Mouse (Mus musculus) left cerebral cortex, postnatal 14 days (tissue): ENCODE measurements around the gene Cdca4. TPM values are rescaled to one million over a fixed set of nuclear protein-coding genes. Genes with fewer than 3 reads are reported as not detected.
A peak's percentile ranks its signal among the peaks of the same experiment; 100 is the strongest.

Experiments used
- DNase-seq, 2 experiments: peaks; one replicate each; pipeline ENCODE4 v3.0.0; 2021 to 2022; ENCODE audit warnings: low spot score in 2 of 2, mixed read lengths in 1 of 2
- intact Hi-C: fragments of 180-260 bp; cut with DNase I; formaldehyde crosslinking; loops from one replicate; pipeline ENCODE4 v1.15.1; 2025
- long read RNA-seq, 2 experiments: library from polyadenylated mRNA; stranded (forward); transcript quantifications; one replicate each; pipeline ENCODE4 v2.0.0; 2021
- total RNA-seq, 2 experiments: library from RNA; stranded (reverse); gene quantifications; 2 replicates each; pipeline ENCODE4 v1.2.3; 2021

Gene Cdca4
- total RNA-seq: 1 to 10 TPM; 9.7 to 9.8 TPM
- long read RNA-seq, experiment 1, transcript Cdca4-202 (2 exons, 1,994 nt): major isoform, 6 of 7 reads
- long read RNA-seq, experiment 1, partial matches to known transcripts: 0 of 7 reads
- long read RNA-seq, experiment 1, other reads (novel, unspliced or antisense): 0 of 7 reads
- long read RNA-seq, experiment 2, partial matches to known transcripts: 0 of 2 reads
- long read RNA-seq, experiment 2, other reads (novel, unspliced or antisense): 0 of 2 reads

GRCm38 (mm10) chr12:112829244-112829864 is at the start of gene Cdca4:
TSS of gene Cdca4 (minus strand) at chr12:112829423.
- intact Hi-C loops: loop anchor here (2.0 kb wide), 1 partner anchor 21 kb away; the partner anchor contains the start of gene Clba1
- peak; percentile 97 to 98 for DNase-seq

- intact Hi-C loops: no loop called here
- DNase-seq: no peak
Observed at GRCm38 (mm10) chr12:112877607-112878020, 48.4 kb upstream of the Cdca4 start.

- no peak for DNase-seq
- intact Hi-C loops: no loop called here
Observed at GRCm38 (mm10) chr12:112877073-112877576, 47.9 kb upstream of the Cdca4 start.

GRCm38 (mm10) chr12:112876332-112877072 is 47.3 kb upstream of the Cdca4 start:
- intact Hi-C loops: no loop called here
- DNase-seq: no peak

GRCm38 (mm10) chr12:112875225-112876013 is 46.2 kb upstream of the Cdca4 start:
- intact Hi-C loops: loop anchor here (2.0 kb wide), 1 partner anchor 53 kb away; the partner anchor contains the start of gene Jag2
- peak; percentile 89 to 91 for DNase-seq

GRCm38 (mm10) chr12:112874199-112874598 is 45.0 kb upstream of the Cdca4 start:
- intact Hi-C loops: loop anchor here (2.0 kb wide), 1 partner anchor 55 kb away; the partner anchor contains the start of gene Jag2
- DNase-seq: no peak

GRCm38 (mm10) chr12:112873452-112874190 is 44.4 kb upstream of the Cdca4 start:
- DNase-seq: peak; percentile 75 to 79
- intact Hi-C loops: loop anchor here (2.0 kb wide), 1 partner anchor 55 kb away; the partner anchor contains the start of gene Jag2

GRCm38 (mm10) chr12:112872991-112873390 is 43.8 kb upstream of the Cdca4 start:
- no peak for DNase-seq
- intact Hi-C loops: no loop called here

GRCm38 (mm10) chr12:112871272-112871671 is 42.0 kb upstream of the Cdca4 start:
- DNase-seq: no peak
- intact Hi-C loops: no loop called here

- no peak for DNase-seq
- intact Hi-C loops: no loop called here
Observed at GRCm38 (mm10) chr12:112870775-112871174, 41.6 kb upstream of the Cdca4 start.

GRCm38 (mm10) chr12:112869783-112870204 is 40.6 kb upstream of the Cdca4 start:
- DNase-seq: no peak
- intact Hi-C loops: no loop called here

GRCm38 (mm10) chr12:112868178-112869087 is 39.2 kb upstream of the Cdca4 start, which contains the start of gene Gpr132:
TSS of gene Gpr132 (minus strand) at chr12:112868228.
- intact Hi-C loops: no loop called here
- DNase-seq: no peak

GRCm38 (mm10) chr12:112867106-112867674 is 38.0 kb upstream of the Cdca4 start:
- intact Hi-C loops: no loop called here
- DNase-seq: no peak

GRCm38 (mm10) chr12:112866467-112867080 is 37.4 kb upstream of the Cdca4 start:
- no peak for DNase-seq
- intact Hi-C loops: no loop called here

GRCm38 (mm10) chr12:112864804-112865203 is 35.6 kb upstream of the Cdca4 start:
- intact Hi-C loops: no loop called here
- DNase-seq: no peak

- intact Hi-C loops: no loop called here
- DNase-seq: no peak
Observed at GRCm38 (mm10) chr12:112861911-112862321, 32.7 kb upstream of the Cdca4 start.

- intact Hi-C loops: no loop called here
- no peak for DNase-seq
Observed at GRCm38 (mm10) chr12:112860765-112861164, 31.5 kb upstream of the Cdca4 start.
